Mouse (Mus musculus) induced T-regulatory cell, adult 2 months (primary cell): ENCODE results near the gene Gm39115.

Experiments
- DNase-seq: peaks from one replicate; pipeline ENCODE4 v3.0.0-alpha.2; 2012; ENCODE audit warnings: low read depth

Gm39115 gene

GRCm38 (mm10) chr7:142095183-142095931 lies 40.5 kb downstream of the Gm39115 start, which contains the start of gene Dusp8:
TSS of gene Dusp8 (minus strand) at chr7:142095843.
- DNase-seq = peak; percentile 94

DNA sequence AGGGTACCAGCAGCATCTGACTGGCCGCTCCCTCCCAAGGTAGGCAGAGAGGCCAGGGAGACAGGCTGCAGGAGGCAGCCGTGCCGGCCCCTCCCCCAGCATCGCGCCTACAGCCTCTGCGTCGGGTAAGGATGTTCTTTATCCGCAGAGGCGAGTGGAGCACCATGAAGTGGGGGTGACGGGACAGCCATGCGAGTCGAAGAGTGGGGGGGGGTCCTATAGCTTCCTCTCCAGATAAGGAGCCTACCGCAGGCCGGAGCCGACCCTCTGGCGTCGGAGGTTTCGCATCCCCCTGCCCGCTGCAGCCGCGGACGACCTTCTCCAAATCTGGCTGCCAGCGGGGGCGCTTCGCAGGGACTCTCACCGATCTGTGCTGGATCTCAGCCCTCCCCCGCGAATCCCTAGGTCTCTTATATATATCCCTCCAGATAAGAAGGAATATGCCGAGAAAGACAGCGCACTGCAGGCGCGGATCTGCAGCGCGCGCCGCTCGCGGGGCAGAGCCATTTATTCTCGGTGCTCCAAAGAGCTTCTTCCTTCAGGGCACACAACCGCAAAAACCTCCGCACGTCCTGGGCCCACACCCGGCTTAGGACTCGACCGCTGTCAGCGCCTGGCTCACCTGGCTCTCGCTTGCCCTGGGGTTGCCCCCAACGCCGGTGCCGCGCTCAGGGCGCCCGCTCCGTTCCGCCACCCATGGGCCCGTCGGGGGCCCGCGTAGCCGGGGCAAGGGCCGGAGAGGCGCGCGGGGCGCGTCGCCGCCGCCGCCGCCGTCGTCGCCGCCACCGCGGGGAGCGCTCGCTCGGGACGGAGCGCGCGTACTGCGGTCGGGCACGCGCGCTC lies 41.3 kb downstream of the Gm39115 start:
- DNase-seq = peak; percentile 55

DNA sequence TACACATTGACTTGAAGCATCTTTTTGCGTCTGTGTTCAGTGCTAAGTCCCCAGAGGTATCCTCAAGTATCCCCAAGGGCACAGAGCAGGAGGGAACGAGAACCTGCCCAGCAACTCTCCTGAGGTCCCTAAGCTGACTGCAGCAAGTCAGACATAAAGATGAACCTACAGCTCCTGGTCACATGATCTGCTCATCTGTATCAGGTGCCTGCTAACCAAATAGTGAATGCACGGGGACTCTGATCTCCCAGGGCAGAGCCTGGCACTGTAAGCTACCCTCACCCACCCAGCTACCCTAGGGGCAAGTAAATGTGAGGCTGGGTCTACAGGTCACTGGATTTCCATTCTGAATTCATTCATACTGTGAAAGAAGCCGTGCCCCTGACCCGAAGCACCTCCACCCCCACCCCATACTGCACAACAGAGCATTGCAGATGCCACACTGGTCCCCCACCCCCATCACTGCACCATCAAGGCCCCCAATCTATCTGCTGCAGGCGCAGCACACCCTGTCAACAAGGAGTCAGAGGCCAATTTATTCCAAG lies 42.1 kb downstream of the Gm39115 start:
- DNase-seq = peak; percentile 21

- no peak for DNase-seq
Observed at GRCm38 (mm10) chr7:142092991-142093390, 42.8 kb downstream of the Gm39115 start.

GRCm38 (mm10) chr7:142091848-142092247 lies 44.0 kb downstream of the Gm39115 start:
- DNase-seq = no peak

DNA sequence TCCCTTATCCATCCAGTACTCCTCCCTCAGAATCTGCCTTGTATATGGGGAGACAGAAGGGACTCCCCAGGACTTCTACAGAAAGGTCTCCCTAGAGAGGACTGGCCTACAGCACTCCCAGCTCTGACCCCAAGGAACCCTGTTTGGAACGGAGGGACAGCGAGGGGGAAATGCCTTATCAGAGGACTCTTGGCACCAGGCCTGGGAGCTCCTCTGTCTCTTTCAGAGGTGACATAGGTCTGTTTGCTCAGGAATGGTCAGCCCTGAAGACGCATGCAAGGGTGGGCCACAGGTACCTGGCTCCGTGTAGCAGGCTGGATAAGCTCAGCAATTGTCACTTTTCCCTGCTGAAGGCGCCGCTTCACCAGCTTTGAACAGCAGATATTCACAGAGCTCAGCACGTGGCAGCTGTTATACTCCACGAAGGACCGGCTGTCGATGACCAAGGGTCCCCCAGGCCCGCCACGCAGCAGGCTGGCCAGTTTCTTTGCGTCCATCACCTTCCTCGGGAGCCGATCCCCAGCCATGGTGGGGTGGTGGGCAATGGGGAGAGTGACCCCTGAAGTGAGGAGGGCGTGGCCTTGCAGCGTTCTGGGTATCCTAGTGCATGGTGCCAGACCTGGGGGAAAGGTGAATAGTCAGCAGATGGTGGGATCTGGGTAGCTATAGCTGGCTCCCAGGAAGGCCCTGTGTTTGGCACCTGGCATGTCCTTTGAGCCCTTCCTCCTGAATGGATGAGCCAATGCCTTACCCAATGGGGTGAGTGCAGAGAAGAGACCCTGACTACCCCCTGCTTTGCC lies 46.0 kb downstream of the Gm39115 start:
- DNase-seq = no peak

DNA sequence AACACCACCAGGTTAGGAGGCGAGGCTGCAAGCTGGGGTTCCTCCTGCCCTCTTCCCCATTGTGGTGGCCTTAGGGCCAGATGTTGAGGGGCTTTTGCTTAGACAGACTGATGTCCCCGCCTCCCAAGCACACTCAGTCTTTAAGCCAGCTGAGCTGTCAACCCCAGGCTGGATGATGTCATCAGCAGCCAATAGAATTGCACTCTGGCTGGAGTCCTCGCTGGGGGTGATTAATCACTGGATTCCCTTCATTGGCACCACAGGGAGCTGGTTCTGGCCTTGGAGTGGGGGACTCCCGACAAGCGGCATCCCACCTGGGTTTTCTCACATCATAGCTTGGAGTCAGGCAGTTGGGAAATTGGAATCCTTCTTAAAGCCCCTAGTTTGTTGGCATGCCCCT lies 46.9 kb downstream of the Gm39115 start:
- DNase-seq = no peak

DNA sequence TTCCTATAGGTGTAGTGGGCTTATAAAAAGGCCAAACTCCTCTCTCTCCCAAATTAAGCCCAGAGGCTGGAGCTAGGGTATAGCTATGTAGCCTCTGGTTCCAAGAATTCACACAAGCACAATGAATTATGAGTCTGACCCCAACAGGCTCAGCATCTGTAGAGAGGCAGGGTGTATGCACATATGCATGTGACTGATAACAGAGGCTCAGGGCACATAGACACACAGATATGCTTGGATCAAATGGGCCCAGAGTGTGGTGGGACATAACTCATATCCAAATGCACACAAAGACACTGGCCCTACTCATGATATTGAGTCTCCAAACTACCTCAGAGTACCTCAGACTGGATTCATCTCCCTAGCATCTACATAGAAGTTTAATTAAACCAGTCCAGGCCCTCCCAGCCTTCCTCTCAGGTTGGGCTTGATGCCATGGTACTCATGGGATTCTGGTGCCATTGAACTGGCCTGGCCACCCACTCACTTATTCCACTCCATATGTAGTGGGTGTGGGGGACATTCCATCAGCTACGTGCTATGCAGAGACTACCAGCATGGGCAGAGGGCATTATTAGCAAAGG lies 48.7 kb downstream of the Gm39115 start:
- DNase-seq = no peak

DNA sequence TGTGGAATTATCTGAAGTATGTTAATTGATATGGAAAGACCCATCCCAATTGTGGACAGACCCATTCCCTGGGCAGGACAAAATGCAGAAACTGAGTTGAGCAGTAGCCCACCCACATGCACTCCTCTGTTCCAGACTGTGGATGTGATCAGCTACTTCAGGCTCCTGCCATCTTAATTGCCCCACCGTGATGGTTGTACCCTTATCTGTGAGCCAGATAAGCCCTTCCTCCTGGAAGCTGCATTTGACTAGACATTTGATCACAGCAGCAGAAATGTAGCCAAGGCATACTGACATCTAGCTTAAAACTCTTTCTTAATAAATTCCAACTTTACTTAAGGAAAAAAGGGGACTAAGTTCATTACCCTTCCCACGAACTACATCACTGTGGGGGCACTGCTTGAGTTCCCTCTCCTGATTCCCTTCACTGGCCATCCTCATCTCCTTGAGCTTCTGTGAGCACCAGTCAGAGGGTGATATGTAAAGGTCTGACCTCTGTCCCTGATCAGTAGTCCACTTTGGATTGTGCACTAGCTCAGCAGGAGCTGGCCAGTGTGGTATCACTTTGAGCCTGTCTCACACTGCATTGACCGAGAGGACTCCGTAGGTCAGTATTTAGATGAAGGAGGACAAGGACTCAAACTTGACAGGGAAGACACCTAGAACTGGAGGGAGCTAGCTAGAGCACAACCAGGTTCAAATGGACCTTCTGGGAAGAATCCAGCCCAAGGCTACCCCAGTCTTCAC lies 49.5 kb downstream of the Gm39115 start:
- no peak for DNase-seq
